Mouse (Mus musculus): ENCODE results near the gene Tle4.

Gene Tle4

GRCm38 (mm10) chr19:14519186-14519585 lies 78.7 kb downstream of the Tle4 start:
- DNase-seq (ENCODE audit: low spot score), result no peak

GRCm38 (mm10) chr19:14518438-14519044 lies 79.3 kb downstream of the Tle4 start:
- no peak for DNase-seq (ENCODE audit: low spot score)

GRCm38 (mm10) chr19:14516420-14516819 lies 81.4 kb downstream of the Tle4 start:
- no peak for DNase-seq (ENCODE audit: low spot score)

- no peak for DNase-seq (ENCODE audit: low spot score)
Observed at GRCm38 (mm10) chr19:14508819-14509218, 89.0 kb downstream of the Tle4 start.

- no peak for DNase-seq (ENCODE audit: low spot score)
Observed at GRCm38 (mm10) chr19:14507911-14508310, 89.9 kb downstream of the Tle4 start.

- DNase-seq (ENCODE audit: low spot score), result no peak
Observed at GRCm38 (mm10) chr19:14506875-14507670, 90.8 kb downstream of the Tle4 start.

GRCm38 (mm10) chr19:14505885-14506548 lies 91.8 kb downstream of the Tle4 start:
- no peak for DNase-seq (ENCODE audit: low spot score)

GRCm38 (mm10) chr19:14505401-14505800 lies 92.5 kb downstream of the Tle4 start:
- DNase-seq (ENCODE audit: low spot score), result no peak

- no peak for DNase-seq (ENCODE audit: low spot score)
Observed at GRCm38 (mm10) chr19:14503862-14504261, 94.0 kb downstream of the Tle4 start.

GRCm38 (mm10) chr19:14502234-14502633 lies 95.6 kb downstream of the Tle4 start:
- no peak for DNase-seq (ENCODE audit: low spot score)

GRCm38 (mm10) chr19:14499835-14500425 lies 97.9 kb downstream of the Tle4 start:
- DNase-seq (ENCODE audit: low spot score), result no peak

- DNase-seq (ENCODE audit: low spot score), result no peak
Observed at GRCm38 (mm10) chr19:14493047-14493446, 104.8 kb downstream of the Tle4 start.

GRCm38 (mm10) chr19:14487180-14487579 lies 110.7 kb downstream of the Tle4 start:
- no peak for DNase-seq (ENCODE audit: low spot score)

- DNase-seq (ENCODE audit: low spot score), result no peak
Observed at GRCm38 (mm10) chr19:14485176-14485575, 112.7 kb downstream of the Tle4 start.

- DNase-seq (ENCODE audit: low spot score), result no peak
Observed at GRCm38 (mm10) chr19:14482562-14483138, 115.2 kb downstream of the Tle4 start.

- DNase-seq (ENCODE audit: low spot score), result no peak
Observed at GRCm38 (mm10) chr19:14481796-14482561, 115.9 kb downstream of the Tle4 start.

GRCm38 (mm10) chr19:14479711-14480110 lies 118.1 kb downstream of the Tle4 start:
- no peak for DNase-seq (ENCODE audit: low spot score)

- DNase-seq (ENCODE audit: low spot score), result no peak
Observed at GRCm38 (mm10) chr19:14469325-14469724, 128.5 kb downstream of the Tle4 start.

GRCm38 (mm10) chr19:14468733-14469132 lies 129.1 kb downstream of the Tle4 start:
- DNase-seq (ENCODE audit: low spot score), result no peak

GRCm38 (mm10) chr19:14466020-14466419 lies 131.8 kb downstream of the Tle4 start:
- DNase-seq (ENCODE audit: low spot score), result no peak

GRCm38 (mm10) chr19:14463281-14464079 lies 134.4 kb downstream of the Tle4 start:
- no peak for DNase-seq (ENCODE audit: low spot score)
